11 mouse cellular contexts compared by ENCODE assay signal in genomic region chr13:23402626-23403025, GRCm38 (mm10). TPM values are rescaled to one million over a fixed set of nuclear protein-coding genes. Genes with fewer than 3 reads are reported as not detected.
A peak's percentile ranks its signal among the peaks of the same experiment; 100 is the strongest.
DNase-seq lines count a peak whose midpoint lies in the region; ATAC-seq lines count a peak whose summit lies in the region.
"Had no signal": no experiment of that assay in that cellular context is flagged by ENCODE, and none has a peak within 500 bp of the region (broad histone marks: within the 10 kb centered on the region; RNA-seq: fewer than 3 reads in every experiment).

No protein-coding gene starts in this region.

- H3K9ac ChIP-seq in heart, embryonic 11.5 days (ENCODE audit: low read depth, low read length): no peak overlapping the region
- no peak overlapping the region for H3K9ac ChIP-seq in limb, embryonic 12.5 days (replicated peaks)
- H3K9ac ChIP-seq: embryonic facial prominence, embryonic 15.5 days had no signal

- H3K9me3 ChIP-seq in heart, embryonic 11.5 days (replicated peaks; ENCODE audit: control insufficient read depth, low read length): no peaks in the 10 kb centered on the region
- H3K9me3 ChIP-seq in limb, embryonic 12.5 days: no peaks in the 10 kb centered on the region
- H3K9me3 ChIP-seq: limb, embryonic 15.5 days had no signal

- WGBS in heart, embryonic 11.5 days (ENCODE audit: insufficient replicate concordance): 6% methylated on average over 2 of the region's 2 CpGs
- WGBS in limb, embryonic 12.5 days: 10% methylated on average over 2 of the region's 2 CpGs

- H3K36me3 ChIP-seq in heart, embryonic 11.5 days (ENCODE audit: control insufficient read depth, insufficient read depth, low read length): no peaks in the 10 kb centered on the region
- no peaks in the 10 kb centered on the region for H3K36me3 ChIP-seq in limb, embryonic 12.5 days
- H3K36me3 ChIP-seq: embryonic facial prominence, embryonic 15.5 days; limb, embryonic 15.5 days had no signal

- H3K4me3 ChIP-seq in heart, embryonic 11.5 days (ENCODE audit: low read depth, low read length): no peak overlapping the region; the same call in 1 of the 2 replicates
- no peak overlapping the region for H3K4me3 ChIP-seq in limb, embryonic 12.5 days (replicated peaks)

- H3K27me3 ChIP-seq in heart, embryonic 11.5 days (ENCODE audit: control insufficient read depth, insufficient read depth, low read length): peaks cover 3% of the 10 kb centered on the region; the same call in 1 of the 2 replicates
- H3K27me3 ChIP-seq in limb, embryonic 12.5 days: peaks cover 20% of the 10 kb centered on the region

- H3K4me2 ChIP-seq in heart, embryonic 11.5 days: peak overlapping the region; percentile 74
- peak overlapping the region; percentile 61; the same call in 1 of the 2 replicates for H3K4me2 ChIP-seq in limb, embryonic 12.5 days

- intact Hi-C loops in heart, postnatal 36 days (cut with DNase I): loop anchor here (5.0 kb wide), 1 partner anchor 105 kb away; no protein-coding TSS in a partner anchor

- H3K4me1 ChIP-seq in heart, embryonic 11.5 days (ENCODE audit: control insufficient read depth, insufficient read depth, low read length): no peaks in the 10 kb centered on the region
- peaks cover 6% of the 10 kb centered on the region; the same call in 1 of the 2 replicates for H3K4me1 ChIP-seq in limb, embryonic 12.5 days (replicated peaks)

- no peak overlapping the region for H3K27ac ChIP-seq in heart, embryonic 11.5 days (ENCODE audit: low read depth, low read length)
- no peak overlapping the region for H3K27ac ChIP-seq in limb, embryonic 12.5 days
- H3K27ac ChIP-seq: embryonic facial prominence, embryonic 15.5 days; limb, embryonic 15.5 days had no signal

- DNase-seq in heart, postnatal 36 days: no peak
- DNase-seq in 416B (ENCODE audit: low read depth): peak; percentile 75
- peak; percentile 28 for DNase-seq in NIH3T3 (ENCODE audit: low read depth)
- DNase-seq in cerebellum, adult 11-12 months: no peak
- DNase-seq in lung, adult 18-20 months: no peak
- no peak for DNase-seq in layer of hippocampus, adult 11-12 months (ENCODE audit: low spot score)
- DNase-seq: kidney, postnatal 14 days had no signal

- ATAC-seq in heart, embryonic 11.5 days (replicated peaks; ENCODE audit: insufficient number of reproducible peaks, low FRiP score, low TSS enrichment): no peak
- ATAC-seq in limb, embryonic 12.5 days (ENCODE audit: insufficient number of reproducible peaks, insufficient read depth, low FRiP score, low TSS enrichment, low read depth): no peak

RNA-seq across cellular contexts. Expression of gene Abt1, which starts 21.0 kb away (rescaled TPM):
- 8.9 and 9.8 TPM in 2 replicates for polyA plus RNA-seq in heart, embryonic 11.5 days (2014; fragmentation: Nextera tagmentation; extraction: Ambion mirVana)
- total RNA-seq in heart, postnatal 36 days (2021): 1 to 10 TPM; 4.3 TPM
- polyA plus RNA-seq in limb, embryonic 12.5 days (2016; fragmentation: Nextera tagmentation; extraction: Ambion mirVana): 14.4 and 15.2 TPM in 2 replicates

RNA-seq across cellular contexts. Expression of gene Zfp322a, which starts 33.6 kb away (rescaled TPM):
- polyA plus RNA-seq in heart, embryonic 11.5 days (2014; fragmentation: Nextera tagmentation; extraction: Ambion mirVana): 43.4 and 43.7 TPM in 2 replicates
- 10 to 100 TPM; 13.6 to 16.5 TPM for total RNA-seq in heart, postnatal 36 days (2021)
- 70.7 and 75.5 TPM in 2 replicates for polyA plus RNA-seq in limb, embryonic 12.5 days (2016; fragmentation: Nextera tagmentation; extraction: Ambion mirVana)

Comparison
In these comparisons a context has a peak if more than half of its experiments do, and no peak if none do; other contexts are left out.
1. DNase-seq: peak in 416B (single experiment) and NIH3T3 (single experiment); none in heart, postnatal 36 days (0 of 2), cerebellum, adult 11-12 months (single experiment), lung, adult 18-20 months (0 of 2) and layer of hippocampus, adult 11-12 months (single experiment).